Mouse (Mus musculus) spleen, postnatal 14 days (tissue): ENCODE measurements around the gene Shroom2.

Source experiments
- DNase-seq, 2 experiments: peaks; one replicate each; pipeline ENCODE4 v3.0.0; 2021 to 2022; ENCODE audit warnings: low spot score in 2 of 2

The Shroom2 gene

DNA sequence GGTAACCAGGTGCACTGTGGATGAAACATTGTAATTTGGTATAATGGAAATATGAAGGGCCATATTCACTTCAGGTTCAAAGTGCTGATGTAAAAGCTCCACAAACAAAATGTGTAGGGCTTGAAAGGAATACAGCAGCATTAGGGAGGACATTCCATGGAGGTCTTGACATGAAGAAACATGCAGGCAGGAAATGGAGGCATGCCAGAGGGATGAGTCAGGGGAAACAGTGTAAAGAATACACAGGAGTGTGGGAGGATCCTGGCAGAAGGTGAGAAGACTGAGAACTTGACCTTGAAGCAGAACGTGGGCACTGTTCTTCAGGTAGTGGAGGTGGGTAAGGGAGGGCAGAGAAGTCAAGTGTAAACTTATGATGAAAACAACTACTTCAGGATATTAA lies 65.6 kb downstream of the Shroom2 start:
- no peak for DNase-seq

DNA sequence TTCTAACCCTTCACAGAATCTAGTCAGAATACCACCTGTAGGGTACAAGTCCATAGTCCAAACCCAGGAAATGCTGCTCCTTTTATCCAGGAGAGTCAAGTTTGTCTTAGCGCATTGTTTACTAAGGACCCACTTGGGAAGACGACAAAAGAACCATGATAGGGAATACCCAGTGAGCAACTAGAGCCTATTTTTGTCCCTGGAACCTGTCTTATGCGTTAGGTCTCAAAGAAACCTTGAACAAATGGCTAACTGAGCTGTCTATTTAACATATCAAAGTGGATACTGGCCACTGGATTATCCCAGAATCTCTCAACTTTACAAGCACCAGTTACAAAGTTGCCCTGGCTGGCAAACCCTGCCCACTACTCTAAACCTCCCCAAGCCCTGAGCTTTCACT lies 67.6 kb downstream of the Shroom2 start:
- DNase-seq: no peak

DNA sequence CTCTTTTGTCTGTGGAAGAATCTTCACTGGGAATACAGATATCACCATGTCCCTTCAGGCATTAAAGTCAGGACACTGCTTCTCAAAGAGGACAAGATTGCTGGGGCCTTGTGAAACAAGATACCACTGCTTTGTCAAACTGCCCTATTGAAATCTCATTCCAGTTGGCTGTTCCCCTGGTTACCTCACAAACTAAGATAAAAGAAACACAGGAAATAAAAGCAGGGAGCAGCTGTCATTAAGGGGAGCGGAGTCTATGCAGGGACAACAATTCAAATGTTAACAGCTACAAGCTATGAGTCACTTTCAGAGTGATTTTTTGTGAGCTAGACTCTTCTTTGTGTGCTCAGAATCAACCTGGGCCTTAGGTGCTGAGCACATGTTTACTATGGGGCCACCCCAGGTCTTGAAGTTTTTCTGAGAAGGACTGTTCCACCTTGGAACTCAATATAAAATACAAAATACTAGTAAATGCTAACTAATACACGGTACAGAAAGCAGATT lies 78.4 kb downstream of the Shroom2 start:
- no peak for DNase-seq

DNA sequence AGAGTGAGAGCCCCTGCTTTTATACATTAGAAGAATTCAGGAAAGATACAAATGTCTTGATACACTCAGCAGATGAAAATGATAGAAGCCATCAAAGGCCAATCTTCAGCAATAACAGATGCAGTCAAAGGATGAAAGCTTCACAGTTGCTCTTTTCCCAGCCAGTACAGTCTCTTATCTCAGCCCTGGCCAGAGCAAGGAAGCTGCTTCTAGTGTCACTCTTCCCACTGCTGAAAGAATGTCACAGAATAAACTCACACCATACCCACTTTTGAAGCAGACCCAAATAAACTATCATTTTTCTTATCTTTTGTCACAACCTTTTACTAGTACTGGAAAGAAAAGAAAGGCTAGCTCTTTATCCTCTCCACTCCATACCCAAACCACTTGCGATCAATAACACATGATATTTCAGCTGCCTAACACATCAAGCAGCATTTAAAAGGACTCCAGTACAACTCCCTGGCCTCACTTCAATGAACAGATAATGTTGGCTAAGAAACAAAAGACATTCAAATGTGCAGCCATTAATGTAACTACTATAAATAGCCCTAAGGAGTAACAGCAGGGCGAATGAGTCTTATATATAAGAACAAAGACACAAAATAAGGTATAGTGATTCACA lies 90.0 kb downstream of the Shroom2 start:
- DNase-seq: no peak

DNA sequence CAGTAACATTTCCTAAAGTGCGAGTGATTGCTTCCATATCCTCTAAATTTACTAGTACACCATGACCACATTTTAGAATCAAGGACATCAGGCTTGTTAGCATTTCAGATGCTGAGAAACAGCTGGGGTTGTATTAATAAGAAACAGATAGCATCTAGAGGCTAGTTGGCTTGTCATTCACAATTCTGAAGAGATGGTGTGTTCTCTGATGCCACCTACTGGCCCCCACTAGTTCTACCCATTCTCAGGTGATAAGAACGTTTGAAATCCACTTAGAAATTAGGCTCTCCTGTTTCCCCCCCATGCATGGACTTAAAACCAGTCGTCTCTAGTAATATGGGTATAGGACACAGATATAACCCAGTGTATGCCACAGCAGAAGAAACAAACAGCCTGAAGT lies 92.9 kb downstream of the Shroom2 start:
- DNase-seq: no peak

DNA sequence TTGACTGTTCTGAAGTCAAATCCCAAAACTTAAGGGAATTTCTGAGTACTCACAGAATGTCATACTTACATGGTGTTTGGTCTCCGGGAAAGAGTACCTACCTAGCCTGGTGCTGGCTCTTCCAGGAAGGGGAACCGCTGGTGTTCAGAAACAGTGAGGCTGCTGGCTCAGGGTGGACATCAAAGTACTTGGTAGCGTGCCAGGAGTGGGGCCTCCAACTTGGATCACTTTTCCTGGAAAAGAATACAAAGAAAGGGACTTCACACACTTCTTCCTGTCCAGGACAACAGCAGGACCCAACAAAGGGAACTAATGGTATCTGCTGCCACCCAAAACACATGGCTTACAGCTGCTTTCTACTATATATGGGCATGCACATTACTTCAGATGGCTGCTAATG lies 95.8 kb downstream of the Shroom2 start:
- no peak for DNase-seq

DNA sequence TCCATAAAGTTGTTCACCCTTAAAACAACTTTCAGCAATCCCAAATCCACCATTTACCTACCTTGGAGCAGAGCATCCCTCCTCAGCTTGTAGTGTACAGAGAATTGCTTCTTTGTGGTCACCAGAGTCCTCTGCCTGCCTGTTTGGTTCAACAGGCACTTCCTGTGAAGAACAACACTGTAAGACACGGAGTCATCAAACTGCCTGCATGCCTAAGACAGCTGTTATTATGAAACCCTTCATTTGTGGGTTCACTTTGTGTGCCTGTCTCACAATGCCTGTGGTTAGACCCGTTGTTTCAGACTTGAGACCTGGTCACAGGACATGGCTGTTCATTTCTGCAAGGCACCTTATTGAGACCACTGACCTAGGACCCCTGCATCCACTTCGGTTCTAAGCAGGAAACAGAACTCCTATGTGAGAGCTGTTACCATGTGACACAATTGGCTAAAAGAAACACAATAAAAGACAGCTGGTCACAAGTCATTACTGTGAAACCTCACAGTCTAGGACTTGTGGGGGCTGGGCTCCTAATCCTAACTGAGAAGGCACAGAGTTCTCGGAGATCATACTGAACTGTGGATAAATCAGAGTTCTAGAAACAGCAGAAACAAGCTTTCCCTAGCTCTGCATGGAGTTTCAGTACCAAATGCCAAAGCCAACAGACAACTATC lies 111.8 kb downstream of the Shroom2 start:
- no peak for DNase-seq

DNA sequence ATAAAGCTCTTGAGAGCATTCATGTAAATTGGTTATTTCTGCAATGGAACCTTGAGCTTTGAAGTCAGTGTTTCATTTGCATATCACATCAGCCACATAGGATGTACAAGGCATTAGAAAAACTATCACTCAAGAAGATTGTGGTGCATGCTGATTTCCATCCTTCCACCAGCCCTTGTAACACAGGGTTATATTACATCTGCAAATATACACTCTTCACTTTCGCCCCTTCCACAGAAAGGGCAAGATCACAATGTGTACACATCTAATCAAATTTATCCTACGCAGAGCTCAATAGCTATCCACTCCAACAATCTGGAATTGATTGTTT lies 112.7 kb downstream of the Shroom2 start:
- no peak for DNase-seq

DNA sequence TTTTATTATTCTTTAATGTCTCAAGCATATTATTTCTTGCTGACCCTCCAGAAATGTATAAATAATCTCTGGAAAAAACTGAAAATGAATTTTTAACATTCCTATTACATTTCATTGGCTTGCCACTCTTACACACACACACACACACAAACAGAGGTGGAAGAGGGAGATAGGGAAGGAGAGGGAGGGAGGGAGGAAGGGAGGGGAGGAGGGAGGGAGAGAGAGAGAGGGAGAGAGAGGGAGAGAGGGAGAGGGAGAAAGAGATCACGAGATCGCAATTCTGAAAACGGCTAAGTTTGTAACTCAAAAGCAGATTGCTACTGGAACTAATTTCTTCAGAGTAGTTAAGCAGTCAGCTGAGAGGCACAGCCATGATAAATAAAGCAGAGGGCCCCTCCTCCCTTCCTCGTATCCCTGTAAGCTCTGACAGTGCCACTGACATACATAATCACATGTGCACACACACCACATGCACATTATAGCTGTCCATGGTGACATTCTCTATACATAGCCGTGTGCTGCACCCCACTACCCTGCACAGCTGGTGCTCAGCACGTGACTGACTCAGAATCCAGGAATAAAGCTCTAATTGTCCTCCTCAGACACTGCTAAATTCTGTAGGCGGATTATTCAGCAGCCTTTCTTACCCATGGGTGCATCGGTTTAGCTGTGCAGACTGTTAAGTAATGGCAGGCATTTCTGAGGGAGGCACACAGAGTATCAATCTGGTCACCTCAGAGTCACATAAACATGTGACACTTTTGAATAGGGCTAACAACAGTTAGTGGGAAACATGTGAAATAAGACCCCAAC lies 113.3 kb downstream of the Shroom2 start:
- DNase-seq: no peak

DNA sequence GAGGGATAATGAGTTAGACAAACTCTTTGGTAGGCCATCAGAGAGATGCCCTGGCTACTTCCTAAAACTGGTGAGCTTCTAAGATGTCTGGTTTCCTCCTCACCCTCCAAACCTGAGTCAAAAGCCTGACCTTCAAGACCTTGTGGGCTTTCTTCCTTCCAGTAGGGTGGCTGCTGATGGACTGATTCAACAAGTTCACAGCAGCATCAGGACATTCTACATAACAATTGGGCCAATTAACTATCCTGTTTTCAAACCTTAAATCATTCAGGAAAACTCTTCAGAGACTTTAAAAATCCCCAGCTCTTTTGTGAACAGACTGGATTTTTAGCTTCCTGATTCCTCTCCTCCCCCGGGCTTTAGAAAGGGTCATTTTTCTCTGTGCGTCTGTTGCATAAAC lies 116.6 kb downstream of the Shroom2 start:
- no peak for DNase-seq

DNA sequence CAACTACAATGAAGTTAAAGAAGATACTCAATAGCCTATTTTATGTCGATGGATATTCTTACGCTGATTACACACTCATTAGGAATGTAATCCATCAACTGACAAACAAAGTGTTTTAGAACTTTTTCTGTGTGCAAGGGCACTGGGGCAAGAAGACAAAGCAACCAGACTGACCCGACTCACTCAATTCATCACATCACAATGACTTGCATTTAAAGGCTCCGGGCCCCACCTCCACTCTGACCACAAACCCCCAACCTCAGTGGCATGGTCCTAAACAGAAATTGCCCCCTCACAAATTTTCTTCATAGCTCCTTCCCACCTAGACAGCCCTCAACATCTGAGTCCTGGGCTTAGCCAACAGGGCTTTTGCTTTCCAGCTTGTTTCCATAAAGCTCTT lies 124.4 kb downstream of the Shroom2 start:
- no peak for DNase-seq

DNA sequence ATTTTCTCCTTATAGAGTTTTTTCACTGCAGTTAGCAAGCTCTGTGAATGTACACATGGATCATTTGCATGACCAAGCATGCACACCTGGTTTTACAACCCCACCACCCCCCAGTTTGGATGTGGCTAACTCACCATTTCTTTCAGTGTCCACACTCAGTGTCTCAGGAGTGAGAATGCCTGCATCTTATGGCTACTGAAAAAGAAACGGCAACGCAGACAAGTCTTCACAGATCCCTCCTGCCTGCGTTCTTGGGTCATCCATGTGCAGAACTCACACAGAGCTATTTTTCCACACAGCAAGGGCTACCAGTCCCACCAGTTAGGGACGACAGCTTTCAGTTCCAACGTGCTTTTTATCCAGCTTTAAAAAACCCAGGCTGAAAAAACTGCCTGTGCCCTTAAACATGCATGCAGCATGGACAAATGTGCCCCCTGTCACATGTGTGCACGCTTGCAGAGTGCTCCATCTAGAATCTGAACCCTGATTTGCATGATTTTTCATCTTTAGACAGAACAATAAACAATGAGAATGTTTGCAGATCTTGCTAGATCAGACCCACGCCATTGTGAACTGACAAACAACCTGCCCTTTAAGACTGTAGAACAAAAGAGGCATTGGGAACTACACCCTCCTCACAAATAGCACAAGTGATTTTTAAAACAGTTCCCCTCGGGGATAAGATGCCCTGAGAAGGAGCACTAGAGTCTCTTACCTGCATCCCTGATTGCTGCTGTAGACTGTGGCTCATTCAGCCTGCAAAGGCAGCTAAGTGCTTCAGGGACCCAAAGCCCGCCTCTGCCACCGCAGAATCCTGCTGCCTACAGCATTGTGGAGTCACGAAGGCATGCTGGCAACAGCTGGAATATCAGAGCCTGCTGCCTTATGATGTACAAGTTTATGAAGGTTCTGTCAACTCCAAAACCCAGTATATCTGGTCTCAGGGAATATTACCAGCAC lies 125.3 kb downstream of the Shroom2 start:
- DNase-seq: no peak

DNA sequence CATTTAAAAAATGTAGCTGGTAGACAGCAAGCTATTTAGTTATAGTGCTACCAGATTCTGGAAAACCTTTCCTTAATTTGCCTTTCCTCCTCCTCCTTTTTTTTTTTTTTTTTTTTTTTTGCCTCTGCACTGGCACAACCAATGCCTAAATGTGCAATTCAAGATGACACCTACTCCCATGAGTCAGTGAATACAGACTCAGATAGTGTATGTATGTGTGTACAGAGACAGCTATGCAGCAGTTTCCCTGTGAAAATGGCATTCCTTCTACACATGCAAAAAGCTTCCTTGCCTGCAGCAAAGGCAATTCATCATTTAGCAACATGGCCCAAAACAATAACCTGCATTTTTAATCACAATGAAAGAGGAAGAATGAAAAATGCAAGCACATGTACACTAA lies 126.1 kb downstream of the Shroom2 start:
- no peak for DNase-seq

DNA sequence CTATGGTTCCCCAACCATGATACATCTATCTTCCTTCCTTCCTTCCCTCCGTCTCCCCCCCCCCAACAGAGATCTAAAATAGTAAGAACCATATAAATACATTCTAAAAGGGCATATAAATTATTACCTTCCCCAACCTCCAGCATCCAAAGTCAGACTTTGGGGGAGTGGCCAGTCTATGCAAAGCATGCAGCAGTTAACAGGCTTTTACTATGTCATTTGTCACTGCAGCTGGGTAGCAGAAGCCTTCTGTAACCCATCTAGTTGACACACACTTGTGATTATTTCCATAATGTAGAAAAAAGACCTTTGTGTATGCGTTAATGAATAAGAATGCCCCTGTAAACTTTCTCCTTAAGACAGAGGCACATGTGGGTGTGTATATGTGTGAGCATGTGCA lies 126.6 kb downstream of the Shroom2 start:
- no peak for DNase-seq

DNA sequence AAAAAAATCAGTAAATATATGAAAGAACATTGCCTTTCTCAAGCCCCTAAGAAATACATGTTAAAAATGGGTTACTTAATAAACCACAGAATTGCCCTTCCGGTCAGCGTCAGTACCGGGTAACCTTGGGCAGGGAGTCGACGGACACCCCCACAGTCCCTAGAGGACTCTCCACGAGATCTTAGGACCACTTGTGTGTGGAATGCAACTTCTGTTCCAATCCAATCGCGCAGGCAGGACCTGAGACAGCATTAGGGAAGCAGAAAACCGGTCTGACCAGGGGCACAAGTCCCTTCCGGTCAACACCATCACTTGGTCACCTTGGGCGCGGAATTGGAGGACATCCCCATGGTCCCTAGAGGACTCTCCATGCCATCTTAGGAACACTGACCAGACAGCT lies 133.9 kb downstream of the Shroom2 start:
- no peak for DNase-seq

DNA sequence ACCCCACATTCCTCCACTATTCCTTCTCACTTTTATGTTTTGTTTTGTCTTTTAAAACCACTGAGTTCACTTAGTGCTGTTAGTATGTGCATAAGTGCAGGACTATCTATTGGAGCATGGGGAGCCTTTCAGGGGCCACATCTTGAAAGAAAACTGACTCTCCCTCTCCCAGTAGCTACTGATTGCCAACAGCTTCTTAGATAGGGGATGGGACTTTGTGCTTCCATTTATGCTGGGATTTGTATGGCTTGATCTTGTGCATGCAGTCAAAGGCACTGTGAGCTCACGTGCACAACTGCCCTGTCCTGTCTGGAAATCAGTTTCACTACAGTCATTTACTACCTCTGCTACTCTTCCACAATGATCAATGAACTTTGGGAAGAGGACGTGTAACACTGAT lies 147.9 kb downstream of the Shroom2 start:
- DNase-seq: no peak

DNA sequence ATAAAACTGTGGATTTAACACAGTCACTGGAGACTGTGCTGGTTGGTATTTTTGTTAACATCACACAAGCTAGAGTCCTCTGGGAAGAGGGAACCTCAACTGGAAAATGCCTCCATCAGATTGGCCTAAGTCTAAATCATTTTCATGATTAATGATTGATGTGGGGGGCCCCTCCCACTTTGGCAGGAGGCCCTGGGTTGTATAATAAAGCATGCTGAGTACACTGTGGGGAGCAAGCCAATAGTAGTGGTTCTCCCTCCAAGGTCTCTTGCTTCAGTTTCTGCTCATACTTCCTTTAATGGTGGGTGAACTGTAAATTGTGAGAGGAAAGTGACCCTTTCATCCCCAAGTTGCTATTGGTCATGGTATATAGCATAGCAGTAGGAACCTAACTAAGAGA lies 148.3 kb downstream of the Shroom2 start:
- DNase-seq: no peak

DNA sequence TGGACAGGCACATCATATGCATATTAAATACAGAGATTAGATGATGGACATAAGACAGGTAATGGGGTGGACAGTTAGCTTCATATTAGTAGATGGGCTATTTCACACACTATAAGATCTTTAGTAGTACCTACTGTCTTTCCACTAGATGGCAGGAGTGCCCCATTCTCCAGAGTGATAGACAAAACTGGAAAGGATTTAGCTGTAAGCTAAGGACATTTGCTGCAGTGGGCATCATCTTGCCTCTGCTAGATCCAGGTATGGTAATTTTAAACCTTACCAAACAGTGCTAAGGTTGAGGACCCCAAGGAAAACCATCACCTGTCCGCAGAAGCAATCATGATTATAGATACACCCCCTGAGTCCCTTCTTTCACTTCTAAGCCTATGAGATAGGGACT lies 150.8 kb downstream of the Shroom2 start:
- no peak for DNase-seq

DNA sequence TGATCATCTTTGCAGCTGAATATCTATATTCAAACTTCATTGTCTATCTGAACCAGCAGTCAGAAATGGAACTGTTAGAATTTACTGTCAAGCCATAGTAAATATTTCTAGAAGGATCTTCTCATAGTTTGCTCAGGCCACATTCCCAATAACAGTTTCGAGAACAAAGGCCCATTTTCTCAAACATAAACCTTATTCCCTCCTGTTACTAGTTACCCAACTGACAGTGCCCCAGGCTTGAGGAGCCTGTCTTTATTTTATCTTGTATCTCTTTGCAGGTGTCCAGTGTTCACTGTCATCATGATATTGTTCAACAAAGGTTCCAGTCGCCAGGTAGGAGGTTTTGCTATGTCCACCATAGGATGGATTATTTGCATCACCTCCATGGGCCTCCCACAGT lies 206.2 kb downstream of the Shroom2 start, which contains the start of gene Cldn34a:
Cldn34a (plus strand) TSS at position 301 of the 400 bp plus-strand sequence.
- DNase-seq: no peak
